Mouse (Mus musculus): ENCODE measurements around the gene Cpeb1. TPM values are rescaled to one million over a fixed set of nuclear protein-coding genes. Genes with fewer than 3 reads are reported as not detected.

Gene Cpeb1
- polyA plus RNA-seq, 1 experiment from 2014 or later, result 1.9 TPM

- no peak for ATAC-seq (replicated peaks; ENCODE audit: insufficient number of reproducible peaks, insufficient read depth, low FRiP score, low read depth)
- peak overlapping the region; percentile 83 for H3K9ac ChIP-seq
- H3K4me1 ChIP-seq (replicated peaks), result peaks cover 31% of the 10 kb centered on the region
- H3K27me3 ChIP-seq, result no peaks in the 10 kb centered on the region
- H3K27ac ChIP-seq, result no peak overlapping the region
- H3K36me3 ChIP-seq, result peaks cover 41% of the 10 kb centered on the region
- WGBS, result 55% methylated on average over 8 of the region's 8 CpGs
- H3K4me3 ChIP-seq, result peak overlapping the region; percentile 77
- H3K4me2 ChIP-seq, result peak overlapping the region; percentile 76
- H3K9me3 ChIP-seq (replicated peaks), result no peaks in the 10 kb centered on the region
Measured at GRCm38 (mm10) chr7:81342356-81343094, 112.7 kb downstream of the Cpeb1 start.

DNA sequence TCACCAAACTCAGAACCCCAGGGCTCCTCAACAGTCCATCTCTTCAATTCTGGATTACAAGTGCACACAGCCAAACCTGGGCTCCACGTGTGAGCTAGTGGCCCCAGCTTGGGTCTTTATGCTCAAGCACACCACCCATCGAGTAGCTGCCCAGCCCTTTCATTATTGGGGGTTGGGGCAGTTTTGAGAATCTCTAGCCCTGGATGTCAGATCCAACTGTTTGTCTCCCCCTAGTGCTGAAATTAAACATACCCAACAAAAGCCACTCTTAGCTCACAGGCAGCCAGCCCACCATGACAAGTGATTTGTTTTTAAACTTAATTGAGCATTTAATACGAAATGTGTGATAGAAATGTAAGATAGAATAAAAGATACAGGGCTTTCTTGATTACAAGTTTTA, 113.7 kb downstream of the Cpeb1 start:
- 52% methylated on average over 3 of the region's 3 CpGs for WGBS
- Histone ChIP-seq H3K9ac (no peak overlapping the region), H3K4me2 (no peak overlapping the region), H3K4me3 (no peak overlapping the region), H3K9me3 (replicated peaks) (no peaks in the 10 kb centered on the region), H3K4me1 (replicated peaks) (peaks cover 31% of the 10 kb centered on the region), H3K27ac (no peak overlapping the region), H3K36me3 (peaks cover 41% of the 10 kb centered on the region), H3K27me3 (no peaks in the 10 kb centered on the region)
- no peak for ATAC-seq (replicated peaks; ENCODE audit: insufficient number of reproducible peaks, insufficient read depth, low FRiP score, low read depth)

DNA sequence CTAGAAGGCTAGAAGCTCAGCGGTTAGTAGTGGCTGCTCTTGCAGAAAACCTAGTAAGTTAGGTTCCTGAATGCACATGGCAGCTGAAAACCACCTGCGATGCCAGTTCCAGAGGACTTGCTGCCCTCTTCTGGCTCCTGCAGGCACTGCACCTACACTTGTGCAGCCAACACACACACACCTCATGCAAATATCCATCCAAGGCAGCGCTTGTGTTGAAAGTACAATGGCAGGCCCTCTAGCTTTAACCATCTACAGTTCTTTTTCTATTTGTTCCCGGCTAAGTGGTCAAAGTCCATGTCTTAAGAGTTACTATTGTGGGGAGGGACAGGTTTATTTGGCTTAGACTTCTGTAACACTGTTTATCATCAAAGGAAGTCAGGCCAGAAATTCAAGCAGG, 115.5 kb downstream of the Cpeb1 start:
- H3K9ac ChIP-seq, result no peak overlapping the region
- no peak overlapping the region for H3K4me3 ChIP-seq
- WGBS, result 80% methylated on average over 4 of the region's 4 CpGs
- H3K27ac ChIP-seq, result no peak overlapping the region
- H3K9me3 ChIP-seq (replicated peaks), result no peaks in the 10 kb centered on the region
- peaks cover 32% of the 10 kb centered on the region for H3K4me1 ChIP-seq (replicated peaks)
- no peak for ATAC-seq (replicated peaks; ENCODE audit: insufficient number of reproducible peaks, insufficient read depth, low FRiP score, low read depth)
- no peaks in the 10 kb centered on the region for H3K27me3 ChIP-seq
- H3K4me2 ChIP-seq, result no peak overlapping the region
- H3K36me3 ChIP-seq, result peaks cover 41% of the 10 kb centered on the region

- Histone ChIP-seq H3K36me3 (peaks cover 41% of the 10 kb centered on the region), H3K4me2 (no peak overlapping the region), H3K9me3 (replicated peaks) (no peaks in the 10 kb centered on the region), H3K9ac (no peak overlapping the region), H3K27ac (no peak overlapping the region), H3K27me3 (no peaks in the 10 kb centered on the region), H3K4me1 (replicated peaks) (peaks cover 26% of the 10 kb centered on the region), H3K4me3 (no peak overlapping the region)
- ATAC-seq (replicated peaks; ENCODE audit: insufficient number of reproducible peaks, insufficient read depth, low FRiP score, low read depth), result no peak
- 81% methylated on average over 3 of the region's 3 CpGs for WGBS
Measured at GRCm38 (mm10) chr7:81338522-81338873, 116.8 kb downstream of the Cpeb1 start.

DNA sequence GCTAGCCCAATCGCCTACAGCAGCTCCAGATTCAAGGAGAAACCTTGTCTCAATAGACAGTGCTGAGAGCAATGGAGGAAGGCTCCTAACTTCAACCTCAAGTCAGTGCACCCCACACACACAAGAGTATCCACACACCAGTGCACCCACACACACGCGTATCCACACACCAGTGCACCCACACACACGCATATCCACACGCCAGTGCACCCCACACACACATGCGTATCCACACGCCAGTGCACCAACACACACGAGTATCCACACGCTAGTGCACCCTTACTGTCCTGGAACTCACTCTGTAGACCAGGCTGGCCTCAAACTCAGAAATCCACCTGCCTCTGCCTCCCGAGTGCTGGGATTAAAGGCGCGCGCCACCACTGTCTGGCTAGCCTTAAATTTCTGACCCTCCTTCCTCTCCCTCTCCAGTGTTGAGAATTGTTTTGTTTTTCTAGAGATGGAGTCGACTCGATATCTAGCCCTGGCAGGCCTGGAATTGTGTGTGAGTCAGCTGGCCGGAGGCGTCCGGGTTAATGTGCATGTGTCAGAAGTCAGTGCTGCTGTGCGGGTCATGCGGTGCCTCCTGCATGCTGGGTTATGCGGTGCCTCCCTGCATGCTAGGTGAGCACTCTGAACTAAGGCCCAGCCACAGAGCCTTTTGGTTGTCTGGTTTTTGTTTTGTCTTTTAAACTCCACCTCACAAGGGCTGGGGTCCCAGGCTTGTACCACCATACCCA, 117.3 kb downstream of the Cpeb1 start:
- peaks cover 40% of the 10 kb centered on the region for H3K36me3 ChIP-seq
- ATAC-seq (replicated peaks; ENCODE audit: insufficient number of reproducible peaks, insufficient read depth, low FRiP score, low read depth), result no peak
- no peak overlapping the region for H3K4me2 ChIP-seq
- no peaks in the 10 kb centered on the region for H3K9me3 ChIP-seq (replicated peaks)
- no peaks in the 10 kb centered on the region for H3K27me3 ChIP-seq
- H3K4me1 ChIP-seq (replicated peaks), result peaks cover 20% of the 10 kb centered on the region
- no peak overlapping the region for H3K27ac ChIP-seq
- no peak overlapping the region for H3K4me3 ChIP-seq
- H3K9ac ChIP-seq, result no peak overlapping the region
- WGBS, result 86% methylated on average over 21 of the region's 21 CpGs

- WGBS, result 32% methylated on average over 8 of the region's 8 CpGs
- Histone ChIP-seq H3K9ac (no peak overlapping the region), H3K4me3 (no peak overlapping the region), H3K27me3 (no peaks in the 10 kb centered on the region), H3K4me2 (0 out of 2 replicates have a peak overlapping the region, but pooled peaks have one; percentile 5), H3K36me3 (peaks cover 33% of the 10 kb centered on the region), H3K9me3 (replicated peaks) (no peaks in the 10 kb centered on the region), H3K4me1 (replicated peaks) (peaks cover 7% of the 10 kb centered on the region), H3K27ac (peak overlapping the region; percentile 77)
- ATAC-seq (replicated peaks; ENCODE audit: insufficient number of reproducible peaks, insufficient read depth, low FRiP score, low read depth), result no peak
Measured at GRCm38 (mm10) chr7:81336432-81336786, 118.9 kb downstream of the Cpeb1 start.

- no peaks in the 10 kb centered on the region for H3K9me3 ChIP-seq (replicated peaks)
- 67% methylated on average over 18 of the region's 18 CpGs for WGBS
- 0 out of 2 replicates have a peak overlapping the region, but pooled peaks have one; percentile 5 for H3K4me2 ChIP-seq
- no peak overlapping the region for H3K9ac ChIP-seq
- peak; percentile 37; the same call in 1 of the 2 replicates for ATAC-seq (replicated peaks; ENCODE audit: insufficient number of reproducible peaks, insufficient read depth, low FRiP score, low read depth)
- peaks cover 28% of the 10 kb centered on the region for H3K36me3 ChIP-seq
- peak overlapping the region; percentile 77 for H3K27ac ChIP-seq
- H3K4me3 ChIP-seq, result no peak overlapping the region
- H3K4me1 ChIP-seq (replicated peaks), result peaks cover 4% of the 10 kb centered on the region; the same call in 1 of the 2 replicates
- no peaks in the 10 kb centered on the region for H3K27me3 ChIP-seq
Measured at GRCm38 (mm10) chr7:81335705-81336431, 119.4 kb downstream of the Cpeb1 start.

DNA sequence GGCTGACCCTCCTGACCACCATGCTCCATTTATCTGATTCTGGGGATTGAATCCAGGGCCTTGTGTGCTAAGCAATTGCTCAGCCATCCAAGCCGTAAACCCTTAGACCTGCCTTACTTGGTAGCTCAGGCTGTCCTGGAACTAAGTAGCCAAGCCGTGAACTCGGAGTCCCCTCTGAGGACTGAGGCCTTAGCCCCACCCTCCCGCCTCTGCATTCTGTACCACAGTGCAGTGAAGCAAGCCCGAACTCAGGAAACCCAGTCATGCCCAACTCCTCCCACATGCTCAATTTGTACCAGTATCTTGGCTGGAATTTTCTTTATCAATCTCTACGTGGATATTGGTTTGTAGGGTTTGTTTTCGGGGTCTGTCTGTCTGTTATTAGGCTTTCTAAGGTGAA, 123.4 kb downstream of the Cpeb1 start:
- no peak overlapping the region for H3K4me3 ChIP-seq
- H3K9me3 ChIP-seq (replicated peaks), result no peaks in the 10 kb centered on the region
- H3K27ac ChIP-seq, result no peak overlapping the region
- ATAC-seq (replicated peaks; ENCODE audit: insufficient number of reproducible peaks, insufficient read depth, low FRiP score, low read depth), result no peak
- no peaks in the 10 kb centered on the region for H3K27me3 ChIP-seq
- peaks cover 14% of the 10 kb centered on the region; the same call in 1 of the 2 replicates for H3K36me3 ChIP-seq
- H3K4me2 ChIP-seq, result no peak overlapping the region
- WGBS, result 75% methylated on average over 7 of the region's 7 CpGs
- H3K9ac ChIP-seq, result no peak overlapping the region
- H3K4me1 ChIP-seq (replicated peaks), result peaks cover 6% of the 10 kb centered on the region; the same call in 1 of the 2 replicates

DNA sequence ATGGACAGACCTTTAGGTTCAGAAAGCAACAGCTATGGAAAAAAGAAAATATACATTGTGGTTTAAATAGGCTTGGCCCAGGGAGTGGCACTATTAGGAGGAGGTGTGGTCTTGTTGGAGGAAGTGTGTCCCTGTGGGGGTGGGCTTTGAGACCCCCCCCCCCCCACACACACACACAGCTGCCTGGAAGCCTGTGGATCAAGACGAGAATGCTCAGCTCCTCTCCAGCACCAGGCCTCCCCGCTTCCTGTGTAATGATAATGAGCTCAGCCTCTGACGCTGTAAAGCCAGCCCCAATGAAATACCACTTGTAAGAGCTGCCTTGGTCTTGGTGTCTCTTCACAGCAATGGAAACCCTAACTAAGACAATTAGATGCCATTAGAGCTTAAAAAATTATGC, 124.5 kb downstream of the Cpeb1 start:
- Histone ChIP-seq H3K27me3 (no peaks in the 10 kb centered on the region), H3K9me3 (replicated peaks) (no peaks in the 10 kb centered on the region), H3K4me3 (no peak overlapping the region), H3K4me2 (no peak overlapping the region), H3K4me1 (replicated peaks) (peaks cover 3% of the 10 kb centered on the region; the same call in 1 of the 2 replicates), H3K9ac (no peak overlapping the region), H3K36me3 (peaks cover 14% of the 10 kb centered on the region; the same call in 1 of the 2 replicates), H3K27ac (0 out of 2 replicates have a peak overlapping the region, but pooled peaks have one; percentile 24)
- ATAC-seq (replicated peaks; ENCODE audit: insufficient number of reproducible peaks, insufficient read depth, low FRiP score, low read depth), result no peak
- WGBS, result 26% methylated on average over 3 of the region's 3 CpGs

- Histone ChIP-seq H3K4me2 (no peak overlapping the region), H3K4me3 (no peak overlapping the region), H3K9me3 (replicated peaks) (no peaks in the 10 kb centered on the region), H3K9ac (no peak overlapping the region), H3K4me1 (replicated peaks) (peaks cover 3% of the 10 kb centered on the region; the same call in 1 of the 2 replicates), H3K27me3 (no peaks in the 10 kb centered on the region), H3K36me3 (peaks cover 7% of the 10 kb centered on the region; the same call in 1 of the 2 replicates), H3K27ac (no peak overlapping the region)
- no peak for ATAC-seq (replicated peaks; ENCODE audit: insufficient number of reproducible peaks, insufficient read depth, low FRiP score, low read depth)
- 78% methylated on average over 10 of the region's 10 CpGs for WGBS
Measured at GRCm38 (mm10) chr7:81327661-81328060, 127.6 kb downstream of the Cpeb1 start.

DNA sequence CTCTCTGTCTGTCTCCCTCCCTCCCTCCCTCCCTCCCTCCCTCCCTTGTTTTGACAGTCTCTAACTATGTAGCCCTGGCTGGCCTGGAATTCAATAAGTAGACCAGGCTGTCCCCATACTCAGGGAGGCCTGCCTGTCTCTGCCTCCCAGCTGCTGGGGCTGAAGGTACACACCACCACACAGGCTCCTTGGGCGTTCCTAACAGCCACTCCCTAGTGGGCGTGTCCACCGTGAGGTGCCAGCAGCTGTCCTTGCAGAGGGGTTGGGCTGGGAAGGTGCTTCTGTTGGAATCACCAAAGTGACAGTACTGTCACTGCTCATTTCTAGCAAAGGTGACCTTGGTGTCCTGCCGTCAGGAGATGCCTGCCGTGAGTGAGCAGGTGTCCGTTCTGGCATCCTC, 128.4 kb downstream of the Cpeb1 start:
- H3K9ac ChIP-seq, result no peak overlapping the region
- ATAC-seq (replicated peaks; ENCODE audit: insufficient number of reproducible peaks, insufficient read depth, low FRiP score, low read depth), result no peak
- no peak overlapping the region for H3K4me3 ChIP-seq
- H3K36me3 ChIP-seq, result 0 out of 2 replicates have a peak, but pooled peaks cover 3% of the 10 kb centered on the region
- H3K27ac ChIP-seq, result no peak overlapping the region
- H3K4me2 ChIP-seq, result no peak overlapping the region
- no peaks in the 10 kb centered on the region for H3K27me3 ChIP-seq
- WGBS, result 68% methylated on average over 6 of the region's 6 CpGs
- H3K9me3 ChIP-seq (replicated peaks), result no peaks in the 10 kb centered on the region
- H3K4me1 ChIP-seq (replicated peaks), result peaks cover 3% of the 10 kb centered on the region; the same call in 1 of the 2 replicates
